Mouse (Mus musculus): ENCODE measurements at regions not wholly inside any gene's neighbourhood (a gene's known extent, or its start where the extent isn't known, plus 50 kb on each side); places are given as distances from the start of the nearest gene placed in this dataset.

DNA sequence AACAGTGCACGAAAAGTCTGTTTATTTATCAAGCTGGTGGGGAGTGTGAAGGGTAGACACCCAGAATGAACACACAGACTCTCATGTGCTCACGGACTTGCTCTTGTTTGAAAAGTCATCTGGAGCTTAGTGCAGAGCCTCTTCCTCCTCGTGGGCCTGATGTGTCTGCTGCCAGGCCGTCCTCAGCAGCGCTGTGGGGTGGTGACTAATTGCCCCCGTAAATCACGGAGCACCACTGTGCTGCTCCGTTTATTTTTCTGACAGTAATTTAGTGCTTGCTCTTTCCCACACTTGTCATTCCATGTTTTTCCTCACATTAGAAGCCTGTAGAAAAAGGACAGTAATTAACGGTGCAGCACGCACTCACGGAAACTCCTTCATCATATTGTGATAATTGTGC, 51.2 kb upstream of the Gm17304 start:
- TF ChIP-seq CTCF (IDR thresholded peaks at IDR 0.05; ENCODE audit: borderline replicate concordance, insufficient read depth, low read depth, low read length) (no peak), POLR2A (IDR thresholded peaks at IDR 0.05; ENCODE audit: borderline replicate concordance, insufficient read depth, low read length) (no peak)

All from cerebellum, adult 2 months (tissue).